Mouse (Mus musculus) liver, adult 2 months (tissue): Measurements from ENCODE around the gene Metrn.

Source experiments
- CTCF ChIP-seq: fragments of 200-500 bp; IDR thresholded peaks from 2 replicates; pipeline ENCODE4 v1.5.1; 2011; ENCODE audit warnings: low read depth, low read length, control low read depth
- POLR2A ChIP-seq: fragments of 200-500 bp; IDR thresholded peaks from 2 replicates; pipeline ENCODE4 v1.6.1; 2011; ENCODE audit warnings: low read length, control low read depth; ENCODE audit not compliant: insufficient read depth; ENCODE audit errors: extremely low read depth

DNA sequence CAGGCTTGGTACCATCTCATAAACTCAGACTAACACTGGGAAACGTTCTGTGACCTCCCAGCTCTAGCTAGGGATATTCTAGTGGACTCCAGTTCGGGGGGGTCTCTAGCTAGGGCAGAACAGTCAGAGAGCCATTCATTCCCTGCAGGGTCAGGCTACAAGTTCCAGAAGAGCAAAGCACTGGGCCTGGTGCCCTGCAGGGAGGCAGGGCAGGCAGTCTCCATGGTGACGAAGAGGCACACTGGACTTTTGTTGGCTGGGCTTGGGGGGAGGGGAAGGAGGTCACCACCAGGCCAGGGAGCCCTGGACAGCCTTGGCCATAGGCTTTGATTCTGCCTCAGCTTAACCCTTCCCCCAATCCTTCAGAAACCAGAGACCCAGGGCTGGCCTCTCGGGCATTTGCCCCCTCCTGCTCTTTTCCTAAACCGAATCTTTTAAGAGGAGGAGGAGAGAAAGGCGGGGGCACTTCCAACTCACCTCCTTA is 1.3 kb downstream of the Metrn start, which contains the start of gene AC134908.4:
- TF ChIP-seq CTCF = no peak
- no peak for TF ChIP-seq POLR2A
